Mouse (Mus musculus): ENCODE results near the gene Scn8a.

- TF ChIP-seq GATA1 (IDR thresholded peaks at IDR 0.05; ENCODE audit: borderline replicate concordance, low read length) (no peak), FLI1 (IDR thresholded peaks at IDR 0.05; ENCODE audit: low read length) (no peak)
These were observed 32.9 kb upstream of the Scn8a start for GRCm38 (mm10) chr15:100836729-100837128.

All from megakaryocyte, embryonic 14.5 days (primary cell).